Mouse (Mus musculus): ENCODE measurements around the gene Hmgb3.

Gene Hmgb3

DNA sequence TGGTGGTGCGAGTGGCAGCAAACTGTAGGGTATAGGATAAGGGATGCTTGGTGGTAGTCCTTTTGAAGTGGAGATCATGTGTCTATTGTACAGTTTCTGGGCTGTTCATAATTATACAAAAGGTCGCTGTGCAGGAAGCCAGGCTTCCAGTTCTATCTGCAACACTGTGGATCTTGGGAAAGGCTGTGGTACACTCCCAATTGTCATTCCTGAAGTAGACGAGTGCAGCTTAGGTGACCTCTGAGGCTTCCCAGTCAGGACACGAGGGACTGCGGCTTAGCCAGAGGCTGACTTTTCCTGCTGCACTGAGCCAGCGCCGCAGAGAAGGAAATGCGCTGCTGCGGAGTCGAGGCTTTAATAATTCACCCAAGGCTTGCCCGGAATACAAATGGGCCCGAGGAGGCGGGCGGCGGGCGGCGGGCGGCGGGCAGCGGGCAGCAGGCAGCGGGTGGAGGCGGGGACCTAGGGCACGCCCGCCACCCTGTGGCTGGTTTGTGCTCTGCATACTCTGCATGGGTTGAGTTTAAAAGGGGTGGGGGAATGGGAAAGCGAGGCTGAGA lies 45.4 kb downstream of the Hmgb3 start:
- DNase-seq = peak; percentile 39 to 67
